8 mouse cellular contexts compared by ENCODE assay signal in genomic region chr16:20693111-20693701, GRCm38 (mm10). TPM values are rescaled to one million over a fixed set of nuclear protein-coding genes. Genes with fewer than 3 reads are reported as not detected.
DNase-seq lines count a peak whose midpoint lies in the region; ATAC-seq lines count a peak whose summit lies in the region.

Fam131a (plus strand) TSS chr16:20693241.

- DNase-seq in adrenal gland, adult 8-10 months, result peak; percentile 91
- peak; percentile 96 for DNase-seq in embryo, embryonic 11 days
- peak; percentile 90 for DNase-seq in gastrocnemius, postnatal 25 days
- DNase-seq in induced T-regulatory cell, adult 2 months (ENCODE audit: low read depth), result peak; percentile 81
- peak; percentile 83 to 94 for DNase-seq in left cerebral cortex, adult 8-10 months (ENCODE audit: low spot score in 2 of 2)
- DNase-seq in right cerebral cortex, adult 2 months (ENCODE audit: low spot score in 2 of 2), result peak; percentile 93 to 97
- peak; percentile 82 to 88 for DNase-seq in urinary bladder, postnatal 4 days (ENCODE audit: low spot score in 2 of 2)

- ATAC-seq in megakaryocyte, adult 5-6 weeks (ENCODE audit: poor library complexity, severe bottlenecking), result peak; percentile 83

RNA-seq across cellular contexts. Expression of gene Fam131a, which starts in this region (rescaled TPM):
- 10 to 100 TPM; 15.1 to 24.4 (median 19.7) TPM for total RNA-seq in adrenal gland, adult 8-10 months (2022)
- 10 to 100 TPM; 31.5 to 57.0 TPM for total RNA-seq in gastrocnemius, postnatal 25 days (2021)
- total RNA-seq in left cerebral cortex, adult 8-10 months (2022), result 100 to 1,000 TPM; 271 to 291 (median 283) TPM
- total RNA-seq in megakaryocyte, adult 5-6 weeks (2015), result 0.09 and 0.33 TPM in 2 replicates
- 0.16 and 0.55 TPM in 2 replicates for total RNA-seq in megakaryocyte, adult 5-6 weeks (2017)

Comparison
In these comparisons a context has a peak if more than half of its experiments do, and no peak if none do; other contexts are left out.
1. Peak in every context shown above with its lines: DNase-seq and ATAC-seq.
2. RNA of gene Fam131a (total RNA-seq): 271 to 291 TPM in left cerebral cortex, adult 8-10 months, 31.5 to 57.0 TPM in gastrocnemius, postnatal 25 days and 15.1 to 24.4 TPM in adrenal gland, adult 8-10 months; 0.09 to 0.55 TPM in megakaryocyte, adult 5-6 weeks; every median in the first group is over 10 times any median in the second.
3. RNA of gene Fam131a (total RNA-seq): 271 to 291 TPM in left cerebral cortex, adult 8-10 months; 31.5 to 57.0 TPM in gastrocnemius, postnatal 25 days and 15.1 to 24.4 TPM in adrenal gland, adult 8-10 months; every median in the first group is over 4 times any median in the second.
4. Peak in ATAC-seq in megakaryocyte, adult 5-6 weeks; RNA of the gene not detected or under 1 TPM.